In the genomic region with DNA sequence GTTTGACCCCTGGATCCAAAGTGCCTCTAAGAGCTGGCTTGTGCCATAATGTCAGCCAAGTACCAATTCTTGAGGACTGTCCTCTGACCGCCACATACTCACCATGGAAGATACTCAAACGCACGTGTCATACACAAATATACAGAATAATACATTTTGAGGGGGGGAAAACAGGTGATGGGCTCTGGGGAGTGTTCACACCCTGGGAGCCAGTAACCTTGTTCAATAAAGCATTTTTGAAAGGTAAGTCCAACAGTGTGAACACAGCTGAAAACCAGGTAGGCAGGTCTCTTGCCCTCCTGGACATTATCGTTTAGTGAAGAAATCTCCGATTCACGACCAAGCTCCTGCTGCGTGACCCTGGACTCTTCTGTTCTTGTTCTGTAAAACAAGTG, we compare ENCODE assay signal across 8 mouse cellular contexts. TPM values are rescaled to one million over a fixed set of nuclear protein-coding genes. Genes with fewer than 3 reads are reported as not detected.
DNase-seq lines count a peak whose midpoint lies in the region; ATAC-seq and TF ChIP-seq lines count a peak whose summit lies in the region.

No protein-coding gene starts in this region.

- H3K9ac ChIP-seq in lung, postnatal 0 days (replicated peaks; ENCODE audit: low read depth): no peak overlapping the region
- no peak overlapping the region for H3K9ac ChIP-seq in forebrain, embryonic 15.5 days (replicated peaks)
- no peak overlapping the region for H3K9ac ChIP-seq in liver, embryonic 11.5 days (ENCODE audit: low read depth, low read length)
- peak overlapping the region; percentile 12 for H3K9ac ChIP-seq in stomach, embryonic 16.5 days (ENCODE audit: low read length)

- no peaks in the 10 kb centered on the region for H3K9me3 ChIP-seq in lung, postnatal 0 days (ENCODE audit: low read length)
- H3K9me3 ChIP-seq in forebrain, embryonic 15.5 days: no peaks in the 10 kb centered on the region
- no peaks in the 10 kb centered on the region for H3K9me3 ChIP-seq in liver, embryonic 11.5 days (ENCODE audit: control insufficient read depth, low read length)
- H3K9me3 ChIP-seq in stomach, embryonic 16.5 days (replicated peaks; ENCODE audit: control insufficient read depth, low read length): no peaks in the 10 kb centered on the region

- no peak for TF ChIP-seq EP300 in lung, postnatal 0 days (IDR thresholded peaks at IDR 0.05)

- H3K27me3 ChIP-seq in lung, postnatal 0 days (replicated peaks; ENCODE audit: insufficient read depth, low read length): no peaks in the 10 kb centered on the region
- H3K27me3 ChIP-seq in forebrain, embryonic 15.5 days: no peaks in the 10 kb centered on the region
- H3K27me3 ChIP-seq in liver, embryonic 11.5 days (replicated peaks; ENCODE audit: control insufficient read depth, insufficient read depth, low read length): no peaks in the 10 kb centered on the region
- H3K27me3 ChIP-seq in stomach, embryonic 16.5 days (ENCODE audit: control insufficient read depth, insufficient read depth, low read length): no peaks in the 10 kb centered on the region

- no peak overlapping the region for H3K4me3 ChIP-seq in lung, postnatal 0 days (ENCODE audit: low read depth, low read length)
- H3K4me3 ChIP-seq in forebrain, embryonic 15.5 days: peak overlapping the region; percentile 68
- peak overlapping the region; percentile 80; the same call in 1 of the 2 replicates for H3K4me3 ChIP-seq in liver, embryonic 11.5 days (ENCODE audit: low read depth, low read length)
- H3K4me3 ChIP-seq in stomach, embryonic 16.5 days (replicated peaks; ENCODE audit: low read length): no peak overlapping the region

- ATAC-seq in lung, postnatal 0 days: 0 out of 2 replicates have a peak, but pooled peaks have one; percentile 1
- ATAC-seq in forebrain, embryonic 15.5 days (replicated peaks): peak; percentile 27
- no peak for ATAC-seq in liver, embryonic 11.5 days (replicated peaks; ENCODE audit: low FRiP score)
- ATAC-seq in stomach, embryonic 16.5 days (ENCODE audit: insufficient read depth, low FRiP score): peak; percentile 11; the same call in 1 of the 2 replicates

- 38% methylated on average over 7 of the region's 7 CpGs for WGBS in lung, postnatal 0 days
- 34% methylated on average over 7 of the region's 7 CpGs for WGBS in forebrain, embryonic 15.5 days
- WGBS in liver, embryonic 11.5 days: 36% methylated on average over 7 of the region's 7 CpGs
- 38% methylated on average over 7 of the region's 7 CpGs for WGBS in stomach, embryonic 16.5 days

- DNase-seq in lung, postnatal 0 days (ENCODE audit: low spot score): no peak
- DNase-seq in lung, postnatal 25 days (ENCODE audit: low spot score): no peak
- no peak for DNase-seq in liver, embryonic 11.5 days (ENCODE audit: low spot score)
- DNase-seq in layer of hippocampus, adult 18-20 months (ENCODE audit: low spot score in 2 of 2): no peak
- DNase-seq in cerebellum, postnatal 25 days: no peak
- DNase-seq in layer of hippocampus, postnatal 10 days (ENCODE audit: low spot score in 2 of 2): no peak

- TF ChIP-seq CTCF in lung, postnatal 0 days (IDR thresholded peaks at IDR 0.05): no peak

- H3K4me2 ChIP-seq in lung, postnatal 0 days (replicated peaks; ENCODE audit: low read depth, low read length): no peak overlapping the region; the same call in 1 of the 2 replicates
- no peak overlapping the region for H3K4me2 ChIP-seq in forebrain, embryonic 15.5 days (replicated peaks)
- no peak overlapping the region for H3K4me2 ChIP-seq in liver, embryonic 11.5 days
- no peak overlapping the region for H3K4me2 ChIP-seq in stomach, embryonic 16.5 days (ENCODE audit: low read depth, low read length)

- H3K4me1 ChIP-seq in lung, postnatal 0 days (ENCODE audit: insufficient read depth, low read depth, low read length): no peaks in the 10 kb centered on the region; the same call in 1 of the 2 replicates
- peaks cover 17% of the 10 kb centered on the region for H3K4me1 ChIP-seq in forebrain, embryonic 15.5 days
- H3K4me1 ChIP-seq in liver, embryonic 11.5 days (replicated peaks; ENCODE audit: control insufficient read depth, insufficient read depth, low read length): peaks cover 10% of the 10 kb centered on the region
- peaks cover 11% of the 10 kb centered on the region for H3K4me1 ChIP-seq in stomach, embryonic 16.5 days (ENCODE audit: control insufficient read depth, insufficient read depth, low read length)

- H3K36me3 ChIP-seq in lung, postnatal 0 days (ENCODE audit: insufficient read depth, low read length): no peaks in the 10 kb centered on the region
- H3K36me3 ChIP-seq in forebrain, embryonic 15.5 days: no peaks in the 10 kb centered on the region; the same call in 1 of the 2 replicates
- peaks cover 3% of the 10 kb centered on the region; the same call in 1 of the 2 replicates for H3K36me3 ChIP-seq in liver, embryonic 11.5 days (ENCODE audit: control insufficient read depth, insufficient read depth, low read length)
- H3K36me3 ChIP-seq in stomach, embryonic 16.5 days (ENCODE audit: control insufficient read depth, insufficient read depth, low read length): no peaks in the 10 kb centered on the region

- H3K27ac ChIP-seq in lung, postnatal 0 days (ENCODE audit: low read length): no peak overlapping the region
- no peak overlapping the region for H3K27ac ChIP-seq in forebrain, embryonic 15.5 days (replicated peaks)
- no peak overlapping the region for H3K27ac ChIP-seq in liver, embryonic 11.5 days (ENCODE audit: low read depth, low read length)
- H3K27ac ChIP-seq in stomach, embryonic 16.5 days (ENCODE audit: low read length): no peak overlapping the region

RNA-seq across cellular contexts. Expression of a gene that starts 0.4 kb away (rescaled TPM):
- 38.2 and 44.9 TPM in 2 replicates for polyA plus RNA-seq in lung, postnatal 0 days (2015; fragmentation: Nextera tagmentation; extraction: Ambion mirVana)
- polyA plus RNA-seq in forebrain, embryonic 15.5 days (2015; fragmentation: Nextera tagmentation; extraction: Ambion mirVana): 75.7 and 78.6 TPM in 2 replicates
- polyA plus RNA-seq in liver, embryonic 11.5 days (2014; fragmentation: Nextera tagmentation; extraction: Ambion mirVana): 49.4 and 54.7 TPM in 2 replicates
- 43.8 and 48.3 TPM in 2 replicates for polyA plus RNA-seq in stomach, embryonic 16.5 days (2015; fragmentation: Nextera tagmentation; extraction: Ambion mirVana)
- total RNA-seq in layer of hippocampus, adult 18-20 months (2021): 10 to 100 TPM; 62.8 to 65.6 TPM
- total RNA-seq in layer of hippocampus, postnatal 10 days (2021): 10 to 100 TPM; 62.2 to 64.0 TPM

RNA-seq across cellular contexts. Expression of a gene that starts 24.8 kb away (rescaled TPM):
- polyA plus RNA-seq in lung, postnatal 0 days (2015; fragmentation: Nextera tagmentation; extraction: Ambion mirVana): 13.7 and 16.1 TPM in 2 replicates
- polyA plus RNA-seq in forebrain, embryonic 15.5 days (2015; fragmentation: Nextera tagmentation; extraction: Ambion mirVana): 3.0 and 3.3 TPM in 2 replicates
- 5.7 and 5.9 TPM in 2 replicates for polyA plus RNA-seq in liver, embryonic 11.5 days (2014; fragmentation: Nextera tagmentation; extraction: Ambion mirVana)
- polyA plus RNA-seq in stomach, embryonic 16.5 days (2015; fragmentation: Nextera tagmentation; extraction: Ambion mirVana): 11.6 and 13.3 TPM in 2 replicates
- total RNA-seq in layer of hippocampus, adult 18-20 months (2021): 1 to 10 TPM; 3.9 to 4.7 TPM
- total RNA-seq in layer of hippocampus, postnatal 10 days (2021): 1 to 10 TPM; 3.3 to 4.1 TPM

RNA-seq across cellular contexts. Expression of a gene that starts 54.6 kb away (rescaled TPM):
- polyA plus RNA-seq in lung, postnatal 0 days (2015; fragmentation: Nextera tagmentation; extraction: Ambion mirVana): 8.4 and 12.4 TPM in 2 replicates
- polyA plus RNA-seq in forebrain, embryonic 15.5 days (2015; fragmentation: Nextera tagmentation; extraction: Ambion mirVana): 2.7 and 3.3 TPM in 2 replicates
- 2.6 and 2.7 TPM in 2 replicates for polyA plus RNA-seq in liver, embryonic 11.5 days (2014; fragmentation: Nextera tagmentation; extraction: Ambion mirVana)
- 4.4 and 5.6 TPM in 2 replicates for polyA plus RNA-seq in stomach, embryonic 16.5 days (2015; fragmentation: Nextera tagmentation; extraction: Ambion mirVana)
- total RNA-seq in layer of hippocampus, adult 18-20 months (2021): 1 to 10 TPM; 6.5 to 8.4 TPM
- 1 to 10 TPM; 8.5 to 9.7 TPM for total RNA-seq in layer of hippocampus, postnatal 10 days (2021)

Comparison
In these comparisons a context has a peak if more than half of its experiments do, and no peak if none do; other contexts are left out.
1. H3K4me3 ChIP-seq: peak in forebrain, embryonic 15.5 days (single experiment) and liver, embryonic 11.5 days (single experiment); none in lung, postnatal 0 days (single experiment) and stomach, embryonic 16.5 days (single experiment).